Mouse (Mus musculus) adipocyte (in vitro differentiated cells): ENCODE results near the gene Cltc.

ENCODE experiments used
- DNase-seq: peaks from one replicate; pipeline ENCODE4 v3.0.0-alpha.2; 2016; ENCODE audit warnings: low spot score

The Cltc gene

GRCm38 (mm10) chr11:86682861-86683260 is 74.5 kb downstream of the Cltc start:
- DNase-seq, result no peak

GRCm38 (mm10) chr11:86681423-86681822 is 75.9 kb downstream of the Cltc start:
- no peak for DNase-seq

DNA sequence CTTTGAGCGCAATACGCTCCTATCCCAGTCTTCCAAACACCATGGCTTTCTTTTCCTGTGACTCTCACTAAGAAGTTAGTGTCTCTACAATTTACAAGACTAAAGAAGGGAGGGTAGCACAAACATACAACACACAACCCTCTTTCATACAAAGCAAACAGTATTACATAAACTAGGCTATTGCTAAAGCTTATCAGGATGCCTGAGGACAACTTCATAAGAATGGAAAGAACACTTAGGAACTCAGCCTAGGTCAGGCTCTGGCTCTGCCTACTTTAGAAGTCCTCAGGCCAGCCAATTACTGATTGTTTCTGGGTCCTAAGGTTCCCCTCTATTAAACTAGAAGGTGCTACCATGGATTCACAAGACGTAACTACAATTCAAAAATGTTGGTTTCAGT is 76.6 kb downstream of the Cltc start:
- DNase-seq, result no peak

DNA sequence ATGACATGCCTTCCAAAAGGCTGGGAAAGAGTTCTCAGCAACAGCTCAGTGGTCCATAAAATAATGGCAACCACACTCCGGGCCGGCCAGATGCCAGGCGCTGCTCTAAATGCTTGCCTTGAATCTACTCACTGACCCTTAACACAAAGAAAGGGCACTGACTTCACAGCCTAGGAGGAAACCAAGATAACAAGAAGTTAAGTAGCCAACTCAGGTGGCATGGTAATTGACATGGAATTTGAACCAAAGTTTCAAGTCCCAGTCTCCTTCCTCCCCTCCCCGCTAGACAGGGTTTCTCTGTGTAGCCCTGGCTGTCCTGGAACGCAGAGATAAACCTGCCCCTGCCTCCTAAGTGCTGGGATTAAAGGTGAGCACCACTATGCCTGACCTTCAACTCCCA is 78.4 kb downstream of the Cltc start:
- no peak for DNase-seq

DNA sequence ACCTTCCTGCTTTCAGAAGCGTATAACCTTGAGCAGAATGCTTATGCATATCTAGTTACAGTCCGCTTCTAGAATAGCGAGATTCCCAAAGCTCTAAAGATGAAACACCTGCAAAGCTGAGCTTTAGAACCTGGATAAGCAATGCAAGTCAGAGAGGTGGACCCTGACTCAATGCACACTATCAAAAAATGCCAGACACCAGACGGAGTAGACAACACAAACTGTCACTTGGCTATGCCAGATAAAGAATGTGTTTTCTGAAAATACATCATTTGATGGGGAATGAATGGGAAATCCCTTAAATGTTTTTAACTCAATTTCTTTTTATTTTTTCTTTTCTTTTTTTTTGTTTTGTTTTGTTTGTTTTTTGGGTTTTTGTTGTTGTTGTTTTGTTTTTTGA is 81.8 kb downstream of the Cltc start:
- no peak for DNase-seq

DNA sequence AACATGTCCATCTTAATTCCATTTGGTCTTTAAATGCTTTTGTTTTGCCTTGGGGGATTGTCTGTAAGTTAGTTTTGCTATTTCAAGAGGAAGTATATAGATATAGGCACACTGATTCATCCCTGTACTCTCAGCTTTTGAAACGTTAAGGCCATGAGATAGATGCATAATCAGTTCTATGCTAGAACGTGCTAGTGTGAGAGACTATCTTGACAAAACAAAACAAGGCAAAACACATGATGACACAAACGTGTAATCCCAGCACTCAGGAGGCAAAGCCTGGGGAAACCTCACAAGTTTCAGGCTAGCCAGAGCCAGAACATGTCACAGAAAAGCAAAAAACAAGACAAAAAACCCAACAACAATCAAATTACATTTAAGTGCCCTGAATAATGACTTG is 84.6 kb downstream of the Cltc start:
- no peak for DNase-seq

- DNase-seq, result no peak
Measured at GRCm38 (mm10) chr11:86671041-86671675, 86.2 kb downstream of the Cltc start.

DNA sequence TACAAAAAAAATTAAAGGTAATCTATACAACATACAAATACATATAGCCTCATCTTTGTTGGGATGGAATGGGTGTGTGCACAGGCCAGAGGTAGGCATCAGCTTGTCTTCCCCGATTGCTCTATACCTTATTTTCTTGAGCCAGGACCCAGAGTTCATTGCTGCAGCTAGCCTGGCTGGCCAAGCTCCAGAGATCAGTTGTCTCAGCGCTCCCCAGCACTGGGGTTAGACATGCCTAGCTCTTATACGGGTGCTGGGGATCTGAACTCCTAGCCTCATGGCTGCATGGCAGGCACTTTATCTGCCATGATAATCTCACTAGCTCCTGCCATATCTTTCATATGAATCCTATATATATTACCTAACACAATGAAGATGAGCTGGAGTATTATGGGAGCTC is 89.2 kb downstream of the Cltc start:
- no peak for DNase-seq

GRCm38 (mm10) chr11:86667553-86667952 is 89.8 kb downstream of the Cltc start:
- no peak for DNase-seq

DNA sequence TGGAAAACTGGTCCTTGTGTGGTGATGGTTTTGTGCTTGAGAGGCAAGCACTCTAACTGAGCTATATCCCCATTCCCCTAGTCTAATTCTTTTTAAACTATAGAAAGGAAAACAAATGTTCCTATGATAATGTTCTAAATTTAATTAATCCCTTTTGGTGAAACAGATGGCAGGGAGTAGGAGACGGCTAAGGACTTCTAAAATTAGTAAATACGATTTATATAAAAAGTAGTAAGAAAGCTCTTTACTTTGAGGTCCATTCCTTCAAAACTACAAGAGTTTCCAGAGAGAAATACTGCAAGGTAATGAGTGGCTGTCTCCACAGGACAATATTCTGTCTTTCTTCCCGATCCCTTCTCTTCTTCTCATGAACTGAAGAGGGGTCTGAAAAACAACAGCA is 93.0 kb downstream of the Cltc start:
- no peak for DNase-seq

DNA sequence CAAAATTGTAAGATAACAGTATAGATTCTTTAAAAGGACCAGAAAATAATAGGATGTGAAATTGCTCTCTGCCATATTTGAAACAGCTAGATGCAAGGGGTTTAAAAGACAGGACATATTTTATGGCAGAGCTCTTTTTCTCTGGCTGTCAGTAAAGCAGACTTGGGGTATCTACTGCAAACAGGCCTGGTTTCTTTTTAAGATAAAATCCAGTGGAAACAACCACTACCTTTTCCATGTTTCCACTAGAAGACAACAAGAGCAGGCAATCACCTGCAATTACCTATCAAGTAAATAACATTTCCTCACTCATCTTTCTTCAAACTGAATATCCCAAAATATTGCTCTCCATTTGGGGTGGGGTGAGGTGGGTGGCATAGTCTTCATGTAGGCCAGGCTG is 93.4 kb downstream of the Cltc start:
- no peak for DNase-seq

- DNase-seq, result no peak
Measured at GRCm38 (mm10) chr11:86662986-86663895, 94.1 kb downstream of the Cltc start.

- no peak for DNase-seq
Measured at GRCm38 (mm10) chr11:86657863-86658262, 99.5 kb downstream of the Cltc start.

GRCm38 (mm10) chr11:86656849-86657567 is 100.4 kb downstream of the Cltc start:
- no peak for DNase-seq

DNA sequence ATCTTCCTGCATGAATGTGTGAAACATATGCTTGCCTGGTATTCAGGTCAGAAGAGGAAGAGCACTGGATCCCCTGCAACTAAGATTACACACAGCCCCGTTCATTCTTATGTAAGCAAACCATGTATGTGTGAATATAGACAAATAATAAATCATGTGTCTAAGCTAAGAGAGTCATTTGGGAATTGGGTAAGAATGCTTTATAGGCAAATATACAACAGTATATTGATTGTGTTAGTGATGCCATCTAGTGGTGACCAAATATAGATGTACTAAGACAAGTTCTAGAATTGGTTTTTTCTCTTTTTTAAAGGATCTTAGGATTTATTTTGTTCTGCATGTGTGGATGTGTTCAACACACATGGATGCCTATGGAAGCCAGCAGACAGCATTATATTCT is 101.7 kb downstream of the Cltc start:
- DNase-seq, result peak; percentile 63

DNA sequence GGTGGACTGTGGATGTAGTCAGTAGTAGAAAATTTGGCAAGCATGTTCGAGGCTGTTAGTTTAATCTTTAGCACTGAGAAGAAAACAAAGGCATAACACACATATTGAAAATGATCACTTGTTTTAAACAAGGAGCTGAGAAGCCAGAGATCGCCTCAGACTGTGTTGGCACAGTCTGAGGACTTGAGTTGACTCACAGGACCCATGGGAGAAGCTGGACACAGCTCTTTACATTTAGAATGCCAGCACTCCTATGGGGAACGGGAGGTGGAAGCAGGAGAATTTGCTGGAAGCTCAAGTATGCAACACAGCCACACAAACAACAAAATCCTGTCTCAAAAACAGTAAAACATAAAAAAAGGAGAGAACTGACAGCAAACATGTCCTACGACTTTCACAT is 103.3 kb downstream of the Cltc start:
- peak; percentile 61 for DNase-seq

GRCm38 (mm10) chr11:86653446-86653845 is 103.9 kb downstream of the Cltc start:
- DNase-seq, result peak; percentile 91

DNA sequence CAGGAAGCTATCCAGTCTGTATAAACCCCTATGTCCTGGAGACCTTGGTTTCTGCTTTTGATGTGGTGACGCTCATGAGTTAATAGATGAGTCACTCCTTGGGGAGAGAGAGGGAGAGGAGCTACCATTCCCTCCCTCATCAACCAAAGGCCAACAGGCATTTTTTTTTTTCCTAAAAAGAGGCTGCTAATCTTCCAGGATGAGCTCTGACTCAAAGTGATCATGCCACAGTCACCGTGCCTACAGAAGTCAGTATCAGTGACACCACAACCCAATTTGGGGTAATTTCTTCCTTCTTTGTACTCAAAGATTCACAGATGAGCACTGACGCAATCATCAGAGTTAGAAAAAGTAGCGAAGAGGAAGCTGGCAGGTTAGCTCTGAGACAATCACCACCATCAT is 104.8 kb downstream of the Cltc start:
- no peak for DNase-seq

GRCm38 (mm10) chr11:86650676-86651075 is 106.7 kb downstream of the Cltc start:
- DNase-seq, result peak; percentile 40

- no peak for DNase-seq
Measured at GRCm38 (mm10) chr11:86649542-86649941, 107.8 kb downstream of the Cltc start.

- DNase-seq, result no peak
Measured at GRCm38 (mm10) chr11:86647706-86648447, 109.5 kb downstream of the Cltc start.

- DNase-seq, result no peak
Measured at GRCm38 (mm10) chr11:86646885-86647459, 110.4 kb downstream of the Cltc start.
